18 mouse cellular contexts compared by ENCODE assay signal in the genomic region with DNA sequence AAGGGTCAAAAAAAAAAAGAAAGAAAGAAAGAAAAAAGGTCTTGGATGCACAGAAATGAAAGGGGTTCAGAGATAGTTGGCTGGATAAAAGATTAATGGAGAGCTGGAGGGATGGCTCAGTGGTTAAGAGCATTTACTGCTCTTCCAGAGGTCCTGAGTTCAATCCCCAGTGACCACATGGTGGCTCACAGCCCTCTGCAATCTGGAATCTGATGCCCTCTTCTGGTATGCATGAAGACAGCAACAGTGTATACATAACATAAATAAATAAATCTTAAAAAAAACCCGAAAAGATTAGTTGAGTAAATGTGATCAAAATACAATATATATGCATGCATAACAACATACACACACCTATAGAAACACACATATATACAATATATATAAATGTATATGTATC. TPM values are rescaled to one million over a fixed set of nuclear protein-coding genes. Genes with fewer than 3 reads are reported as not detected.
DNase-seq lines count a peak whose midpoint lies in the region; ATAC-seq and TF ChIP-seq lines count a peak whose summit lies in the region.
"Had no signal": no experiment of that assay in that cellular context is flagged by ENCODE, and none has a peak within 500 bp of the region (broad histone marks: within the 10 kb centered on the region; RNA-seq: fewer than 3 reads in every experiment).

No protein-coding gene starts in this region.

- WGBS in kidney, postnatal 0 days: 77% methylated on average over 1 of the region's 1 CpGs

- DNase-seq in kidney, postnatal 0 days (ENCODE audit: low spot score): no peak
- no peak for DNase-seq in kidney, adult 18-20 months
- DNase-seq in 3T3-L1 (ENCODE audit: low read depth, low spot score) (peak; percentile 68), 416B (ENCODE audit: low read depth) (peak; percentile 50), Patski (ENCODE audit: low read depth, low spot score) (no peak)
- no peak for DNase-seq in adrenal gland, adult (ENCODE audit: inconsistent age in 2 of 2, low spot score in 1 of 2)
- DNase-seq in urinary bladder, postnatal 36 days (ENCODE audit: low spot score in 2 of 2): no peak
- DNase-seq: adrenal gland, postnatal 14 days; cerebellum, adult 9-10 months; heart, adult 18-20 months; kidney, adult 11 months; kidney, postnatal 36 days; midbrain, embryonic 14.5 days; right cerebral cortex, adult 18-20 months; thymus, adult 18-20 months had no signal

- no peaks in the 10 kb centered on the region for H3K4me1 ChIP-seq in kidney, postnatal 0 days (replicated peaks; ENCODE audit: insufficient read depth, low read length)
- H3K4me1 ChIP-seq: embryonic facial prominence, embryonic 13.5 days; limb, embryonic 15.5 days had no signal

- H3K4me3 ChIP-seq in kidney, postnatal 0 days (replicated peaks; ENCODE audit: low read depth, low read length): no peak overlapping the region
- H3K4me3 ChIP-seq: embryonic facial prominence, embryonic 13.5 days; limb, embryonic 15.5 days had no signal

- no peak overlapping the region for H3K4me2 ChIP-seq in kidney, postnatal 0 days (ENCODE audit: low read length)
- H3K4me2 ChIP-seq: embryonic facial prominence, embryonic 13.5 days; hindbrain, embryonic 14.5 days; limb, embryonic 15.5 days had no signal

- ATAC-seq in kidney, postnatal 0 days (replicated peaks; ENCODE audit: low FRiP score, low read depth): no peak
- no peak for ATAC-seq in Patski

- H3K9me3 ChIP-seq in kidney, postnatal 0 days (replicated peaks; ENCODE audit: low read length): no peaks in the 10 kb centered on the region
- H3K9me3 ChIP-seq: embryonic facial prominence, embryonic 13.5 days; limb, embryonic 15.5 days had no signal

- no peaks in the 10 kb centered on the region for H3K27me3 ChIP-seq in kidney, postnatal 0 days (ENCODE audit: insufficient read depth, low read length)
- H3K27me3 ChIP-seq in Patski: no peaks in the 10 kb centered on the region
- H3K27me3 ChIP-seq: embryonic facial prominence, embryonic 13.5 days; limb, embryonic 15.5 days had no signal

- peak; percentile 55 for TF ChIP-seq CTCF in kidney, postnatal 0 days (IDR thresholded peaks at IDR 0.05; ENCODE audit: low read depth)
- TF ChIP-seq CTCF in Patski (IDR thresholded peaks at IDR 0.05): peak; percentile 50

- no peak overlapping the region for H3K9ac ChIP-seq in kidney, postnatal 0 days (ENCODE audit: low read depth, low read length)
- H3K9ac ChIP-seq: embryonic facial prominence, embryonic 13.5 days; hindbrain, embryonic 14.5 days; limb, embryonic 15.5 days had no signal

- no peak overlapping the region for H3K27ac ChIP-seq in kidney, postnatal 0 days
- H3K27ac ChIP-seq: embryonic facial prominence, embryonic 13.5 days; hindbrain, embryonic 14.5 days; limb, embryonic 15.5 days had no signal

- POLR2A ChIA-PET in Patski (lab: Charles Lee): no interaction called here

- in situ Hi-C loops in Patski (cut with MboI; ENCODE audit: low pct_unique_long_range_greater_than_20kb): loop anchor here (10.0 kb wide), 1 partner anchor 203 kb away; no protein-coding TSS in a partner anchor

- CTCF ChIA-PET in Patski (lab: Charles Lee): no interaction called here

- peaks cover 28% of the 10 kb centered on the region for H3K36me3 ChIP-seq in kidney, postnatal 0 days (ENCODE audit: insufficient read depth, low read length)

RNA-seq across cellular contexts. Expression of a gene that starts 18.7 kb away (rescaled TPM):
- 35.5 and 38.0 TPM in 2 replicates for polyA plus RNA-seq in kidney, postnatal 0 days (2015; fragmentation: Nextera tagmentation; extraction: Ambion mirVana)
- polyA plus RNA-seq in Patski (2021): 17.3 TPM

RNA-seq across cellular contexts. Expression of a gene that starts 37.0 kb away (rescaled TPM):
- 1.9 and 2.6 TPM in 2 replicates for polyA plus RNA-seq in kidney, postnatal 0 days (2015; fragmentation: Nextera tagmentation; extraction: Ambion mirVana)
- 0.35 TPM for polyA plus RNA-seq in Patski (2021)

Comparison
In these comparisons a context has a peak if more than half of its experiments do, and no peak if none do; other contexts are left out.
1. DNase-seq: peak in 3T3-L1 (single experiment) and 416B (single experiment); none in kidney, postnatal 0 days (single experiment), kidney, adult 18-20 months (single experiment), Patski (single experiment), adrenal gland, adult (0 of 2) and urinary bladder, postnatal 36 days (0 of 2).